Mouse (Mus musculus) midbrain, embryonic 16.5 days (tissue): Measurements from ENCODE around the gene Msrb2. TPM values are rescaled to one million over a fixed set of nuclear protein-coding genes. Genes with fewer than 3 reads are reported as not detected.

Experiments
- ATAC-seq: fragments of 200-750 bp; cut with Nextera tagmentation; 2 replicates; pipeline ENCODE4 v1.8.0; 2017; ENCODE audit warnings: moderate TSS enrichment
- H3K27ac ChIP-seq: fragments of 300-500 bp; sonication (generic); 2 replicates; pipeline ENCODE4 v1.5.1; 2014; ENCODE audit warnings: mild to moderate bottlenecking, low read length, mixed read lengths
- H3K27me3 ChIP-seq: fragments of 300-500 bp; sonication (generic); 2 replicates; pipeline ENCODE4 v1.6.1; 2014; ENCODE audit warnings: low read depth, low read length, mixed read lengths; ENCODE audit not compliant: control insufficient read depth, insufficient read depth
- H3K36me3 ChIP-seq: fragments of 300-500 bp; sonication (generic); 2 replicates; pipeline ENCODE4 v1.6.1; 2014; ENCODE audit warnings: mild to moderate bottlenecking, low read length, moderate library complexity, mixed read lengths; ENCODE audit not compliant: control insufficient read depth, insufficient read depth
- H3K4me1 ChIP-seq: fragments of 300-500 bp; sonication (generic); 2 replicates; pipeline ENCODE4 v1.6.1; 2014; ENCODE audit warnings: mild to moderate bottlenecking, low read length, mixed read lengths; ENCODE audit not compliant: control insufficient read depth, insufficient read depth
- H3K4me2 ChIP-seq: fragments of 300-500 bp; sonication (generic); 2 replicates; pipeline ENCODE4 v1.6.1; 2014; ENCODE audit warnings: mild to moderate bottlenecking, low read length, mixed read lengths
- H3K4me3 ChIP-seq: fragments of 300-500 bp; sonication (generic); 2 replicates; pipeline ENCODE4 v1.5.1; 2014; ENCODE audit warnings: low read depth, mild to moderate bottlenecking, low read length, moderate library complexity, mixed read lengths
- H3K9ac ChIP-seq: fragments of 300-500 bp; sonication (generic); 2 replicates; pipeline ENCODE4 v1.6.1; 2014; ENCODE audit warnings: low read depth, low read length, mixed read lengths
- H3K9me3 ChIP-seq: fragments of 300-500 bp; sonication (generic); replicated peaks from 2 replicates; pipeline ENCODE4 v1.6.1; 2014; ENCODE audit warnings: mild to moderate bottlenecking, low read length, mixed read lengths; ENCODE audit not compliant: control insufficient read depth, poor library complexity, severe bottlenecking
- WGBS: fragments of 180-500 bp; shearing (Covaris S2); extraction: QIAGEN DNeasy Blood & Tissue Kit; methylation state at CpG from one replicate; pipeline ENCODE4 v1.1.7; 2014; 5-methylcytosine and 5-hydroxymethylcytosine counted together
- polyA plus RNA-seq: library from polyadenylated mRNA; unstranded; fragments of >200 nt; fragmentation: Nextera tagmentation; extraction: Ambion mirVana; gene quantifications from 2 replicates; pipeline ENCODE4 v1.2.1, GENCODE M21; 2015

Msrb2 gene
- polyA plus RNA-seq, 1 experiment from 2014 or later = 6.7 TPM

DNA sequence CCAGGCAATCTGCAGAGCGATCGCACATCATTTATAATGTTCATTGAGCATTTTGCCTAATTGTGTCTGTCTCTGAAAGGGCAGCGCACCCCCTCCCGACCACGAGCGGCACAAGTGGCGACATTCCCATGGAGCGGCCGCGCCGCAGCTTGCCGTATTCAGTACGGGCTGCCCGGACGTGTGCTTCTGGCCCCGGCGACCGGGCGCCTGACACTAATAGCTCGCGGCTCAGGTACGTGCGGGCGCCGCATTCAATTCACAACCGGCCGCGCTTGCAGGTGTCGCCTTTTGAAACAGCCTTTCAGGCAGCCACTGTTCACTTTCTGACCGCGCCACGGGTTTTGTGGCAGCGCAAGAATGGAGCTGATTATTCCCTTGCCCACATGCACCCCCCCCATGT, 59.5 kb downstream of the Msrb2 start:
- H3K4me3 ChIP-seq = peak overlapping the region; percentile 25
- no peaks in the 10 kb centered on the region for H3K9me3 ChIP-seq
- no peak overlapping the region for H3K27ac ChIP-seq
- no peak overlapping the region for H3K9ac ChIP-seq
- WGBS = under 1% methylated on average over 33 of the region's 33 CpGs
- H3K4me1 ChIP-seq = peaks cover 11% of the 10 kb centered on the region
- peak; percentile 71 for ATAC-seq
- peak overlapping the region; percentile 47 for H3K4me2 ChIP-seq
- H3K27me3 ChIP-seq = peaks cover 79% of the 10 kb centered on the region
- H3K36me3 ChIP-seq = no peaks in the 10 kb centered on the region

DNA sequence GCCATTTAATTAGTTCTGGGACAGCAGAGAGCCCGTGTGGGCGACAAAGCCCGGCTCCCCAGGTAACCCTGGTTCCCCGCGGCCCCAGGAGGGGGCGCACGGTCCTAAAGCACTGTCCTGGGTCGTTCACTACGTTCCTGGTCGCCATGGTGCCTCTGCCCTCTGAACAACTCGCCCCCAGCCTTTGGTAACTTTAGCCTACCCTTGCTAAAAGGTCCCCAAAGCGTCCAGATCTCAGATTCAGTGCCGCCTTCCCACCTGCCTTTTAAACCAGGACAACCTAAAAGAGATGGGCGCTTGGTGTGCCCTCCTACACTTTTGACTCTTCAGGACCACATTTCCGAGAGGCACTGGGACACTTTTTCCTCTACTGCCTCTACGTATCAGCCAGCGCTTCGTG, 59.9 kb downstream of the Msrb2 start:
- H3K27me3 ChIP-seq = peaks cover 81% of the 10 kb centered on the region
- peaks cover 11% of the 10 kb centered on the region for H3K4me1 ChIP-seq
- H3K27ac ChIP-seq = no peak overlapping the region
- H3K4me2 ChIP-seq = peak overlapping the region; percentile 47
- H3K4me3 ChIP-seq = peak overlapping the region; percentile 25
- peak; percentile 70 for ATAC-seq
- WGBS = under 1% methylated on average over 18 of the region's 18 CpGs
- H3K9ac ChIP-seq = no peak overlapping the region
- H3K36me3 ChIP-seq = no peaks in the 10 kb centered on the region
- no peaks in the 10 kb centered on the region for H3K9me3 ChIP-seq

DNA sequence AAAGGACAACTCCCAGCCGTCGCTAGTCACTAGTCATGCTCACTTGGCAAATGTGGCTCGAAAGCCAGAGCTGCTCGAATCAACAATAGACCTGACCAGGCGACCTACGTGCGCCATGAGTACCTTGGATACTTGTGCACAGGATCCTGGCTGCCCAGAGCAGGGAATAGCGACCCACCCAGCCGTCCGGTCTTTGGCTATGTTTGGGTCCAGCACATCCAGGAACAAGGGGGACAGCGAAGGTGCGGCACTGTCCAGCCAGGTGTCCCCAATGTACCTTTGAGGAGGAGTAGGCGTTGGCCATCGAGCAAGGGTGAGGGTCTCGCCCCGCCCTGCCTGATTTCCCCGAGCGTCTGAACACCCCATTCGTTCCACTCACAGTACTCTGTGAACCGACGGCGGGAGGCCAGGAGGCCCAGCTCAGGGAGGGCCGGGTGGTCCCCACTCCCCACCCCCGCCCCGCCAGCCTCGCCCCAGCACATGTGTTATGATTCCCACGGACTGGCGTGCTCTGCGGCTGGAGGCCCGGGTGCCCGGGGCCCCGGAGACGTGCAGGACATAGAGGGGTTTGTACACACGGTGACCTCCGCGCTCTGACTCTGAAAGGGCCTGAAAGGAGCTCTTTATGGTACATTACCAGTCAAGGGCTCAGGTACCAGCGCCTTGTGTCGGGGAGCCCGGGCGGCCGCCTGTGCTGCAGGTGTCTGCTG, 60.5 kb downstream of the Msrb2 start:
- 2% methylated on average over 41 of the region's 41 CpGs for WGBS
- H3K9ac ChIP-seq = no peak overlapping the region
- peak; percentile 34 for ATAC-seq
- no peak overlapping the region for H3K4me2 ChIP-seq
- H3K27me3 ChIP-seq = peaks cover 76% of the 10 kb centered on the region
- no peak overlapping the region for H3K4me3 ChIP-seq
- no peak overlapping the region for H3K27ac ChIP-seq
- H3K9me3 ChIP-seq = no peaks in the 10 kb centered on the region
- peaks cover 11% of the 10 kb centered on the region for H3K4me1 ChIP-seq
- no peaks in the 10 kb centered on the region for H3K36me3 ChIP-seq

DNA sequence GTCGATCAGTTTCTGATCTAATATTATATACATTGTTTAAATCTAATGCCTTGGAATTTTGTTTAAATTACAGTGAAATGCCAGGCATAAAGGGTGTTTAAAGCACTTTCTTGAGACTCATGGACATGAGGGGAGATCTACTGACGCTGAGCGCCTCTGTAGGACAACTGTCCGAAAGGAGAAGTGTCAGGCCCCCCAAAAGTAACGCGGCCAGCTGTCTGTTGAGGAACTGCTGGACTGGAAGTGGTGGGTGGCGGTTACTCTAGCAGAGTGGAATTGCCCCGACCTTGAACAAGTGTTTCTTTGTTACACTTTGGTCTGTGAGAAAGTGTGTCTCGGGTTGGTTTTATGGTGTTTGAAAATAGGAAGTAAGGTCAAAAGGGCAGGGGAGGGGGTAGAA, 73.1 kb downstream of the Msrb2 start:
- peaks cover 81% of the 10 kb centered on the region for H3K27me3 ChIP-seq
- ATAC-seq = no peak
- H3K4me2 ChIP-seq = no peak overlapping the region
- H3K9me3 ChIP-seq = no peaks in the 10 kb centered on the region
- 2% methylated on average over 9 of the region's 9 CpGs for WGBS
- H3K4me1 ChIP-seq = peaks cover 18% of the 10 kb centered on the region
- no peak overlapping the region for H3K27ac ChIP-seq
- no peak overlapping the region for H3K4me3 ChIP-seq
- no peaks in the 10 kb centered on the region for H3K36me3 ChIP-seq
- no peak overlapping the region for H3K9ac ChIP-seq

Other genes with a start within 250 kb of the Msrb2 start
- gene Armc3, start 172.1 kb upstream of the Msrb2 start, polyA plus RNA-seq = 2.1 and 2.2 TPM in 2 replicates
- 0.14 TPM in 1 of 2 replicates, not detected in the other for gene Ptf1a, start 74.2 kb downstream of the Msrb2 start, polyA plus RNA-seq
- gene 4921504E06Rik, start 182.5 kb downstream of the Msrb2 start, polyA plus RNA-seq = not detected in 2 replicates